Mouse (Mus musculus) heart, adult 2 months (tissue): ENCODE data around the gene Treml4.

Source experiments
- CTCF ChIP-seq: fragments of 200-600 bp; IDR thresholded peaks from 2 replicates; pipeline ENCODE4 v1.8.1; 2022; ENCODE audit warnings: antibody characterized with exemption, mild to moderate bottlenecking, moderate library complexity
- EP300 ChIP-seq: fragments of 200-500 bp; IDR thresholded peaks from 2 replicates; pipeline ENCODE4 v1.6.1; 2011; ENCODE audit warnings: low read depth, low read length, control low read depth; ENCODE audit not compliant: insufficient read depth
- POLR2A ChIP-seq: fragments of 200-500 bp; IDR thresholded peaks from 2 replicates; pipeline ENCODE4 v1.6.1; 2011; ENCODE audit warnings: mild to moderate bottlenecking, low read depth, low read length, control low read depth; ENCODE audit not compliant: insufficient read depth

- TF ChIP-seq CTCF, result no peak
- TF ChIP-seq POLR2A, result no peak
- TF ChIP-seq EP300, result no peak
Observed at GRCm38 (mm10) chr17:48266610-48267304, 2.7 kb downstream of the Treml4 start.
